Mouse (Mus musculus) intestine, embryonic 15.5 days (tissue): ENCODE data around the gene Ttyh3. TPM values are rescaled to one million over a fixed set of nuclear protein-coding genes. Genes with fewer than 3 reads are reported as not detected.

ENCODE experiments used
- ATAC-seq: fragments of 200-750 bp; cut with Nextera tagmentation; 2 replicates; pipeline ENCODE4 v1.8.0; 2017; ENCODE audit warnings: moderate TSS enrichment, moderate library complexity
- H3K27ac ChIP-seq: fragments of 300-500 bp; sonication (generic); 2 replicates; pipeline ENCODE4 v1.5.1; 2015; ENCODE audit warnings: mild to moderate bottlenecking, inconsistent platforms
- H3K27me3 ChIP-seq: fragments of 300-500 bp; sonication (generic); replicated peaks from 2 replicates; pipeline ENCODE4 v1.6.1; 2015; ENCODE audit warnings: inconsistent platforms
- H3K36me3 ChIP-seq: fragments of 300-500 bp; sonication (generic); 2 replicates; pipeline ENCODE4 v1.6.1; 2015; ENCODE audit warnings: inconsistent platforms
- H3K4me1 ChIP-seq: fragments of 300-500 bp; sonication (generic); replicated peaks from 2 replicates; pipeline ENCODE4 v1.6.1; 2015; ENCODE audit warnings: inconsistent platforms
- H3K4me2 ChIP-seq: fragments of 300-500 bp; sonication (generic); replicated peaks from 2 replicates; pipeline ENCODE4 v1.6.1; 2015; ENCODE audit warnings: mild to moderate bottlenecking, inconsistent platforms
- H3K4me3 ChIP-seq: fragments of 300-500 bp; sonication (generic); replicated peaks from 2 replicates; pipeline ENCODE4 v1.5.1; 2015; ENCODE audit warnings: inconsistent platforms
- H3K9ac ChIP-seq: fragments of 300-500 bp; sonication (generic); 2 replicates; pipeline ENCODE4 v1.6.1; 2015; ENCODE audit warnings: inconsistent platforms
- H3K9me3 ChIP-seq: fragments of 300-500 bp; sonication (generic); 2 replicates; pipeline ENCODE4 v1.6.1; 2016; ENCODE audit warnings: inconsistent platforms
- WGBS: fragments of 180-500 bp; shearing (Covaris S2); methylation state at CpG from one replicate; pipeline ENCODE4 v1.1.7; 2015; 5-methylcytosine and 5-hydroxymethylcytosine counted together
- polyA plus RNA-seq: library from polyadenylated mRNA; unstranded; fragments of >200 nt; fragmentation: Nextera tagmentation; extraction: Ambion mirVana; gene quantifications from 2 replicates; pipeline ENCODE4 v1.2.1, GENCODE M21; 2015

Ttyh3 gene
- polyA plus RNA-seq, 1 experiment from 2014 or later = 34.5 TPM

GRCm38 (mm10) chr5:140649101-140649667, 353 bp upstream of the Ttyh3 start:
- H3K27ac ChIP-seq = peak overlapping the region; percentile 66
- H3K9ac ChIP-seq = peak overlapping the region; percentile 33
- no peaks in the 10 kb centered on the region for H3K9me3 ChIP-seq
- peak overlapping the region; percentile 91 for H3K4me2 ChIP-seq
- H3K36me3 ChIP-seq = 0 out of 2 replicates have a peak, but pooled peaks cover 7% of the 10 kb centered on the region
- WGBS = 3% methylated on average over 24 of the region's 26 CpGs
- H3K4me1 ChIP-seq = peaks cover 50% of the 10 kb centered on the region
- no peaks in the 10 kb centered on the region for H3K27me3 ChIP-seq
- H3K4me3 ChIP-seq = peak overlapping the region; percentile 97
- peak; percentile 94 for ATAC-seq

GRCm38 (mm10) chr5:140647821-140648518, 861 bp downstream of the Ttyh3 start:
- Histone ChIP-seq H3K27me3 (no peaks in the 10 kb centered on the region), H3K27ac (peak overlapping the region; percentile 86), H3K4me3 (peak overlapping the region; percentile 97), H3K36me3 (peaks cover 11% of the 10 kb centered on the region; the same call in 1 of the 2 replicates), H3K9ac (peak overlapping the region; percentile 100), H3K9me3 (no peaks in the 10 kb centered on the region), H3K4me1 (peaks cover 51% of the 10 kb centered on the region), H3K4me2 (peak overlapping the region; percentile 91)
- peak; percentile 13 for ATAC-seq
- 2% methylated on average over 13 of the region's 13 CpGs for WGBS

GRCm38 (mm10) chr5:140647031-140647760, 1.6 kb downstream of the Ttyh3 start:
- Histone ChIP-seq H3K9me3 (no peaks in the 10 kb centered on the region), H3K4me1 (peaks cover 54% of the 10 kb centered on the region), H3K36me3 (peaks cover 11% of the 10 kb centered on the region; the same call in 1 of the 2 replicates), H3K4me3 (peak overlapping the region; percentile 97), H3K27me3 (no peaks in the 10 kb centered on the region), H3K4me2 (peak overlapping the region; percentile 91), H3K27ac (peak overlapping the region; percentile 86), H3K9ac (peak overlapping the region; percentile 100)
- no peak for ATAC-seq
- WGBS = 59% methylated on average over 13 of the region's 13 CpGs

GRCm38 (mm10) chr5:140646171-140646570, 2.7 kb downstream of the Ttyh3 start:
- Histone ChIP-seq H3K9ac (peak overlapping the region; percentile 18), H3K27me3 (no peaks in the 10 kb centered on the region), H3K4me3 (no peak overlapping the region), H3K4me2 (peak overlapping the region; percentile 91), H3K36me3 (peaks cover 11% of the 10 kb centered on the region; the same call in 1 of the 2 replicates), H3K27ac (no peak overlapping the region), H3K4me1 (peaks cover 59% of the 10 kb centered on the region), H3K9me3 (no peaks in the 10 kb centered on the region)
- 93% methylated on average over 6 of the region's 6 CpGs for WGBS
- no peak for ATAC-seq

- peaks cover 11% of the 10 kb centered on the region; the same call in 1 of the 2 replicates for H3K36me3 ChIP-seq
- H3K27ac ChIP-seq = 0 out of 2 replicates have a peak overlapping the region, but pooled peaks have one; percentile 19
- WGBS = 86% methylated on average over 4 of the region's 4 CpGs
- peaks cover 63% of the 10 kb centered on the region for H3K4me1 ChIP-seq
- no peak for ATAC-seq
- no peaks in the 10 kb centered on the region for H3K9me3 ChIP-seq
- no peak overlapping the region for H3K4me3 ChIP-seq
- H3K27me3 ChIP-seq = no peaks in the 10 kb centered on the region
- peak overlapping the region; percentile 22; the same call in 1 of the 2 replicates for H3K4me2 ChIP-seq
- no peak overlapping the region for H3K9ac ChIP-seq
Measured at GRCm38 (mm10) chr5:140645454-140645853, 3.4 kb downstream of the Ttyh3 start.

- ATAC-seq = no peak
- 64% methylated on average over 15 of the region's 15 CpGs for WGBS
- H3K4me2 ChIP-seq = 0 out of 2 replicates have a peak overlapping the region, but pooled peaks have one; percentile 22
- no peaks in the 10 kb centered on the region for H3K27me3 ChIP-seq
- H3K9ac ChIP-seq = no peak overlapping the region
- H3K9me3 ChIP-seq = no peaks in the 10 kb centered on the region
- no peak overlapping the region for H3K4me3 ChIP-seq
- 0 out of 2 replicates have a peak overlapping the region, but pooled peaks have one; percentile 19 for H3K27ac ChIP-seq
- peaks cover 63% of the 10 kb centered on the region for H3K4me1 ChIP-seq
- H3K36me3 ChIP-seq = peaks cover 11% of the 10 kb centered on the region; the same call in 1 of the 2 replicates
Measured at GRCm38 (mm10) chr5:140644702-140645201, 4.1 kb downstream of the Ttyh3 start.

GRCm38 (mm10) chr5:140644263-140644662, 4.6 kb downstream of the Ttyh3 start:
- Histone ChIP-seq H3K9me3 (no peaks in the 10 kb centered on the region), H3K4me1 (peaks cover 58% of the 10 kb centered on the region), H3K27me3 (no peaks in the 10 kb centered on the region), H3K4me3 (no peak overlapping the region), H3K4me2 (no peak overlapping the region), H3K9ac (no peak overlapping the region), H3K27ac (no peak overlapping the region), H3K36me3 (peaks cover 11% of the 10 kb centered on the region; the same call in 1 of the 2 replicates)
- WGBS = 89% methylated on average over 6 of the region's 6 CpGs
- no peak for ATAC-seq

GRCm38 (mm10) chr5:140642076-140642475, 6.8 kb downstream of the Ttyh3 start:
- Histone ChIP-seq H3K4me1 (peaks cover 52% of the 10 kb centered on the region), H3K4me2 (no peak overlapping the region), H3K27me3 (no peaks in the 10 kb centered on the region), H3K9ac (no peak overlapping the region), H3K4me3 (no peak overlapping the region), H3K36me3 (peaks cover 18% of the 10 kb centered on the region), H3K9me3 (no peaks in the 10 kb centered on the region), H3K27ac (no peak overlapping the region)
- no peak for ATAC-seq
- WGBS = 77% methylated on average over 3 of the region's 3 CpGs

GRCm38 (mm10) chr5:140641254-140641928, 7.4 kb downstream of the Ttyh3 start:
- no peak overlapping the region for H3K4me3 ChIP-seq
- peaks cover 45% of the 10 kb centered on the region for H3K4me1 ChIP-seq
- no peak overlapping the region for H3K9ac ChIP-seq
- H3K27me3 ChIP-seq = no peaks in the 10 kb centered on the region
- peaks cover 21% of the 10 kb centered on the region for H3K36me3 ChIP-seq
- ATAC-seq = peak; percentile 30
- 0 out of 2 replicates have a peak overlapping the region, but pooled peaks have one; percentile 52 for H3K27ac ChIP-seq
- no peaks in the 10 kb centered on the region for H3K9me3 ChIP-seq
- WGBS = 51% methylated on average over 10 of the region's 10 CpGs
- no peak overlapping the region for H3K4me2 ChIP-seq

GRCm38 (mm10) chr5:140640812-140641211, 8.0 kb downstream of the Ttyh3 start:
- 77% methylated on average over 2 of the region's 2 CpGs for WGBS
- Histone ChIP-seq H3K9me3 (no peaks in the 10 kb centered on the region), H3K4me2 (no peak overlapping the region), H3K36me3 (peaks cover 21% of the 10 kb centered on the region), H3K4me3 (no peak overlapping the region), H3K27me3 (no peaks in the 10 kb centered on the region), H3K9ac (no peak overlapping the region), H3K27ac (no peak overlapping the region), H3K4me1 (peaks cover 39% of the 10 kb centered on the region)
- no peak for ATAC-seq

GRCm38 (mm10) chr5:140639871-140640270, 9.0 kb downstream of the Ttyh3 start:
- WGBS = 79% methylated on average over 14 of the region's 14 CpGs
- no peak overlapping the region for H3K4me3 ChIP-seq
- H3K36me3 ChIP-seq = peaks cover 24% of the 10 kb centered on the region
- H3K27ac ChIP-seq = no peak overlapping the region
- no peak overlapping the region for H3K4me2 ChIP-seq
- H3K9ac ChIP-seq = no peak overlapping the region
- H3K27me3 ChIP-seq = no peaks in the 10 kb centered on the region
- no peaks in the 10 kb centered on the region for H3K9me3 ChIP-seq
- peaks cover 30% of the 10 kb centered on the region for H3K4me1 ChIP-seq
- no peak for ATAC-seq
